22 mouse cellular contexts compared by ENCODE assay signal in the genomic region with DNA sequence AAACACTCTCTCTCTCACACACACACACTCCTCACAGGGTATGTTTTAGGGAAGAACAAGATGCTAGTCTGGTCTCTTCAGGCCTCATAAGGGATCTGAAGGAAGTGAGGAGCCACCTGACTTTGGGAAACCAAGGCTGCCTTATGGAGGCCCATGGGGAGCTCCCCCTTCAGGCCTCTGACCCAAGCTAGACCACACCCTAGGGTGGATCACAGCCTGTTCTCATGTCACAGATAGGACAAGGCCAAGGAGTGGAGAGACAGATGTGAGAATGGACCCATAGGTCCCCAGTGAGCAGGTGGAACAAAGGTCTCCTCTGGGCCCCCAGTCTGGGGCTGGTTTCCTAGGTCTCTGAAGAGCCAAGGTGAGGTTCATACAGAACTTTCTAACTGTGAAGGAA. TPM values are rescaled to one million over a fixed set of nuclear protein-coding genes. Genes with fewer than 3 reads are reported as not detected.
DNase-seq lines count a peak whose midpoint lies in the region; ATAC-seq and TF ChIP-seq lines count a peak whose summit lies in the region.
"Had no signal": no experiment of that assay in that cellular context is flagged by ENCODE, and none has a peak within 500 bp of the region (broad histone marks: within the 10 kb centered on the region; RNA-seq: fewer than 3 reads in every experiment).

No protein-coding gene starts in this region.

- ATAC-seq in midbrain, postnatal 0 days (ENCODE audit: low FRiP score), result peak; percentile 23; the same call in 1 of the 2 replicates
- ATAC-seq in midbrain, embryonic 11.5 days (ENCODE audit: low FRiP score), result no peak
- peak; percentile 62 for ATAC-seq in erythroid progenitor cell, adult 5-6 weeks (replicated peaks; ENCODE audit: low FRiP score, poor library complexity, severe bottlenecking)
- ATAC-seq in liver, embryonic 12.5 days, result peak; percentile 96
- ATAC-seq in megakaryocyte-erythroid progenitor cell, adult 5-6 weeks (replicated peaks; ENCODE audit: low FRiP score, low TSS enrichment, poor library complexity, severe bottlenecking), result 0 out of 2 replicates have a peak, but pooled peaks have one; percentile 28
- ATAC-seq: forebrain, postnatal 0 days had no signal

- no peak overlapping the region for H3K4me3 ChIP-seq in midbrain, postnatal 0 days (ENCODE audit: low read depth, low read length)
- no peak overlapping the region for H3K4me3 ChIP-seq in midbrain, embryonic 11.5 days (ENCODE audit: low read depth, low read length)
- 0 out of 2 replicates have a peak overlapping the region, but pooled peaks have one; percentile 2 for H3K4me3 ChIP-seq in liver, embryonic 12.5 days
- no peak overlapping the region for H3K4me3 ChIP-seq in midbrain, embryonic 10.5 days
- H3K4me3 ChIP-seq: embryonic facial prominence, embryonic 12.5 days; hindbrain, embryonic 12.5 days; midbrain, embryonic 12.5 days had no signal

- no peaks in the 10 kb centered on the region for H3K36me3 ChIP-seq in midbrain, postnatal 0 days (ENCODE audit: insufficient read depth, low read length)
- no peaks in the 10 kb centered on the region for H3K36me3 ChIP-seq in midbrain, embryonic 11.5 days (ENCODE audit: control insufficient read depth, insufficient read depth, low read length)
- H3K36me3 ChIP-seq in liver, embryonic 12.5 days, result no peaks in the 10 kb centered on the region
- H3K36me3 ChIP-seq in midbrain, embryonic 10.5 days, result no peaks in the 10 kb centered on the region
- H3K36me3 ChIP-seq: embryonic facial prominence, embryonic 12.5 days; hindbrain, embryonic 12.5 days; midbrain, embryonic 12.5 days had no signal

- no peak for DNase-seq in midbrain, postnatal 0 days (ENCODE audit: low spot score)
- DNase-seq in midbrain, embryonic 11.5 days (ENCODE audit: low spot score, missing footprints), result no peak
- no peak for DNase-seq in urinary bladder, adult 18-20 months (ENCODE audit: low spot score in 2 of 2)
- DNase-seq in midbrain, embryonic 10.5 days (ENCODE audit: low spot score), result no peak
- DNase-seq in cerebellum, postnatal 36 days, result no peak
- DNase-seq: B cell, adult 2 months; cerebellum, adult 9-11 months; forebrain, postnatal 0 days; kidney, postnatal 36 days; lung, adult 2 months; lung, postnatal 36 days; right cerebral cortex, postnatal 14 days; thymus, postnatal 14 days had no signal

- H3K4me1 ChIP-seq in midbrain, postnatal 0 days (ENCODE audit: insufficient read depth, low read length), result no peaks in the 10 kb centered on the region
- H3K4me1 ChIP-seq in midbrain, embryonic 11.5 days (ENCODE audit: control insufficient read depth, insufficient read depth, low read length), result no peaks in the 10 kb centered on the region
- H3K4me1 ChIP-seq in liver, embryonic 12.5 days, result peaks cover 80% of the 10 kb centered on the region
- H3K4me1 ChIP-seq in midbrain, embryonic 10.5 days, result peaks cover 21% of the 10 kb centered on the region

- H3K27ac ChIP-seq in midbrain, postnatal 0 days (ENCODE audit: low read depth, low read length), result no peak overlapping the region
- H3K27ac ChIP-seq in midbrain, embryonic 11.5 days (ENCODE audit: low read depth, low read length), result no peak overlapping the region
- H3K27ac ChIP-seq in liver, embryonic 12.5 days, result peak overlapping the region; percentile 82
- H3K27ac ChIP-seq in midbrain, embryonic 10.5 days (replicated peaks), result no peak overlapping the region
- H3K27ac ChIP-seq: embryonic facial prominence, embryonic 12.5 days; hindbrain, embryonic 12.5 days; midbrain, embryonic 12.5 days had no signal

- TF ChIP-seq CTCF in midbrain, postnatal 0 days (IDR thresholded peaks at IDR 0.05), result no peak

- no peak overlapping the region for H3K4me2 ChIP-seq in midbrain, postnatal 0 days (ENCODE audit: low read depth, low read length, poor library complexity, severe bottlenecking)
- no peak overlapping the region for H3K4me2 ChIP-seq in midbrain, embryonic 11.5 days
- H3K4me2 ChIP-seq in liver, embryonic 12.5 days, result peak overlapping the region; percentile 57
- H3K4me2 ChIP-seq: embryonic facial prominence, embryonic 12.5 days; hindbrain, embryonic 12.5 days; midbrain, embryonic 12.5 days had no signal

- no peaks in the 10 kb centered on the region for H3K9me3 ChIP-seq in midbrain, postnatal 0 days (ENCODE audit: low read length)
- no peaks in the 10 kb centered on the region for H3K9me3 ChIP-seq in midbrain, embryonic 11.5 days (ENCODE audit: control insufficient read depth, low read length)
- H3K9me3 ChIP-seq in liver, embryonic 12.5 days (replicated peaks), result no peaks in the 10 kb centered on the region
- H3K9me3 ChIP-seq in midbrain, embryonic 10.5 days (replicated peaks), result no peaks in the 10 kb centered on the region
- H3K9me3 ChIP-seq: embryonic facial prominence, embryonic 12.5 days; hindbrain, embryonic 12.5 days; midbrain, embryonic 12.5 days had no signal

- H3K27me3 ChIP-seq in midbrain, postnatal 0 days (ENCODE audit: insufficient read depth, low read length), result no peaks in the 10 kb centered on the region
- no peaks in the 10 kb centered on the region for H3K27me3 ChIP-seq in midbrain, embryonic 11.5 days (ENCODE audit: control insufficient read depth, insufficient read depth, low read length)
- no peaks in the 10 kb centered on the region; the same call in 1 of the 2 replicates for H3K27me3 ChIP-seq in liver, embryonic 12.5 days (replicated peaks)
- H3K27me3 ChIP-seq in midbrain, embryonic 10.5 days (ENCODE audit: low read depth, poor library complexity, severe bottlenecking), result no peaks in the 10 kb centered on the region
- H3K27me3 ChIP-seq: embryonic facial prominence, embryonic 12.5 days; hindbrain, embryonic 12.5 days had no signal

- no peak overlapping the region for H3K9ac ChIP-seq in midbrain, postnatal 0 days (replicated peaks; ENCODE audit: low read length, poor library complexity, severe bottlenecking)
- H3K9ac ChIP-seq in midbrain, embryonic 11.5 days (ENCODE audit: low read length), result no peak overlapping the region
- H3K9ac ChIP-seq in liver, embryonic 12.5 days, result peak overlapping the region; percentile 19
- H3K9ac ChIP-seq: embryonic facial prominence, embryonic 12.5 days; forebrain, postnatal 0 days; hindbrain, embryonic 12.5 days; midbrain, embryonic 12.5 days had no signal

RNA-seq across cellular contexts. Expression of gene Acot11, which starts 12.5 kb away (rescaled TPM):
- total RNA-seq in midbrain, postnatal 0 days (2014; rRNA removed), result 4.0 and 7.0 TPM in 2 replicates
- 1.8 and 2.1 TPM in 2 replicates for polyA plus RNA-seq in midbrain, postnatal 0 days (2015; fragmentation: Nextera tagmentation; extraction: Ambion mirVana)
- polyA plus RNA-seq in midbrain, embryonic 11.5 days (2014; fragmentation: Nextera tagmentation; extraction: Ambion mirVana), result 1.3 TPM in 2 replicates
- 4.2 and 6.8 TPM in 2 replicates for total RNA-seq in erythroid progenitor cell, adult 5-6 weeks (2015; ENCODE audit: low replicate concordance)
- total RNA-seq in erythroid progenitor cell, adult 5-6 weeks (2017; ENCODE audit: low replicate concordance), result 4.5 and 5.3 TPM in 2 replicates
- polyA plus RNA-seq in liver, embryonic 12.5 days (2016; fragmentation: Nextera tagmentation; extraction: Ambion mirVana), result 7.5 and 7.6 TPM in 2 replicates
- total RNA-seq in megakaryocyte-erythroid progenitor cell, adult 5-6 weeks (2014; fragmentation: Nextera tagmentation), result 1.0 and 2.1 TPM in 2 replicates
- total RNA-seq in megakaryocyte-erythroid progenitor cell, adult 5-6 weeks (2017), result 0.99 and 1.0 TPM in 2 replicates
- 2.0 and 2.2 TPM in 2 replicates for polyA plus RNA-seq in midbrain, embryonic 10.5 days (2016; fragmentation: Nextera tagmentation; extraction: Ambion mirVana)

RNA-seq across cellular contexts. Expression of gene Fam151a, which starts 58.6 kb away (rescaled TPM):
- not detected in 2 replicates for total RNA-seq in midbrain, postnatal 0 days (2014; rRNA removed)
- not detected in 2 replicates for polyA plus RNA-seq in midbrain, postnatal 0 days (2015; fragmentation: Nextera tagmentation; extraction: Ambion mirVana)
- polyA plus RNA-seq in midbrain, embryonic 11.5 days (2014; fragmentation: Nextera tagmentation; extraction: Ambion mirVana), result not detected in 2 replicates
- total RNA-seq in erythroid progenitor cell, adult 5-6 weeks (2015; ENCODE audit: low replicate concordance), result not detected in 2 replicates
- not detected in 2 replicates for total RNA-seq in erythroid progenitor cell, adult 5-6 weeks (2017; ENCODE audit: low replicate concordance)
- not detected in 2 replicates for polyA plus RNA-seq in liver, embryonic 12.5 days (2016; fragmentation: Nextera tagmentation; extraction: Ambion mirVana)
- total RNA-seq in megakaryocyte-erythroid progenitor cell, adult 5-6 weeks (2014; fragmentation: Nextera tagmentation), result not detected in 2 replicates
- total RNA-seq in megakaryocyte-erythroid progenitor cell, adult 5-6 weeks (2017), result not detected in 2 replicates
- not detected in 2 replicates for polyA plus RNA-seq in midbrain, embryonic 10.5 days (2016; fragmentation: Nextera tagmentation; extraction: Ambion mirVana)
- total RNA-seq: forebrain, postnatal 0 days; gastrocnemius, adult 18-20 months; granulocyte monocyte progenitor cell, adult 5-6 weeks had no signal
- polyA plus RNA-seq: forebrain, postnatal 0 days; hindbrain, embryonic 12.5 days; midbrain, embryonic 12.5 days; neural tube, embryonic 14.5 days had no signal
